Mouse (Mus musculus) embryonic facial prominence, embryonic 12.5 days (tissue): ENCODE data around the gene Mgmt. TPM values are rescaled to one million over a fixed set of nuclear protein-coding genes. Genes with fewer than 3 reads are reported as not detected.
A peak's percentile ranks its signal among the peaks of the same experiment; 100 is the strongest.

Experiments used
- ATAC-seq: fragments of 200-750 bp; cut with Nextera tagmentation; 2 replicates; pipeline ENCODE4 v1.8.0; 2017; ENCODE audit not compliant: insufficient number of reproducible peaks, insufficient read depth, low FRiP score, low TSS enrichment
- H3K27ac ChIP-seq: fragments of 300-500 bp; sonication (generic); 2 replicates; pipeline ENCODE4 v1.5.1; 2016; ENCODE audit warnings: mild to moderate bottlenecking
- H3K27me3 ChIP-seq: fragments of 300-500 bp; sonication (generic); 2 replicates; pipeline ENCODE4 v1.6.1; 2016; ENCODE audit warnings: mild to moderate bottlenecking, moderate library complexity
- H3K36me3 ChIP-seq: fragments of 300-500 bp; sonication (generic); 2 replicates; pipeline ENCODE4 v1.6.1; 2016; ENCODE audit warnings: mild to moderate bottlenecking
- H3K4me1 ChIP-seq: fragments of 300-500 bp; sonication (generic); 2 replicates; pipeline ENCODE4 v1.6.1; 2016
- H3K4me2 ChIP-seq: fragments of 300-500 bp; sonication (generic); replicated peaks from 2 replicates; pipeline ENCODE4 v1.6.1; 2016; ENCODE audit warnings: mild to moderate bottlenecking, moderate library complexity
- H3K4me3 ChIP-seq: fragments of 300-500 bp; sonication (generic); 2 replicates; pipeline ENCODE4 v1.5.1; 2016; ENCODE audit warnings: mild to moderate bottlenecking
- H3K9ac ChIP-seq: fragments of 300-500 bp; sonication (generic); 2 replicates; pipeline ENCODE4 v1.6.1; 2016; ENCODE audit warnings: mild to moderate bottlenecking, moderate library complexity
- H3K9me3 ChIP-seq: fragments of 300-500 bp; sonication (generic); 2 replicates; pipeline ENCODE4 v1.6.1; 2016; ENCODE audit warnings: mild to moderate bottlenecking, moderate library complexity
- WGBS: fragments of 180-500 bp; shearing (Covaris S2); methylation state at CpG from one replicate; pipeline ENCODE4 v1.1.7; 2016; 5-methylcytosine and 5-hydroxymethylcytosine counted together
- polyA plus RNA-seq: library from polyadenylated mRNA; unstranded; fragments of >200 nt; fragmentation: Nextera tagmentation; extraction: Ambion mirVana; gene quantifications from 2 replicates; pipeline ENCODE4 v1.2.1, GENCODE M21; 2016

Mgmt gene
- polyA plus RNA-seq = 5.9 and 6.3 TPM in 2 replicates

GRCm38 (mm10) chr7:136894106-136894986 lies at the start of gene Mgmt:
TSS of gene Mgmt (plus strand) at chr7:136894614.
- H3K4me2 ChIP-seq = peak within 1 kb of the TSS; percentile 49

DNA sequence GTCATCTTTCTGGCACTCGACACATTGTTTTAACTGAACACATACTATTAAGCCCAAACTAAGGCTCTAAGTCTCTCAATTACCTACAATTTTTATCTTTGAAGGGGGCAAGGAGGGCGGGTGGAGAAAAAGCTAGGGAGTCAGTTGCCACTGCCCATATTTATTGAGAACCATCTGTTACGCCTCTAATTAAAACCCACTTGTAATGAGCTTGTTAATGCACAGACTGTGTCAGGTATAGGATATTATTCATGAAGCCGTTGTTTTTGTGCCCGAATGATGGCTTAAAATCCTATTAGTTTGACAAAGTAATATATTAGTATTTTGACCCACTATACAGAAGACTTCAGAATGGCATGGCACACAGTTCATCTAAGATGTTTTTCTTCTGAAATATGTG lies 49.6 kb upstream of the Mgmt start:
- Histone ChIP-seq H3K27ac (no peak overlapping the region), H3K4me3 (no peak overlapping the region), H3K4me2 (no peak overlapping the region), H3K9ac (no peak overlapping the region), H3K27me3 (no peaks in the 10 kb centered on the region), H3K4me1 (peaks cover 11% of the 10 kb centered on the region; the same call in 1 of the 2 replicates), H3K9me3 (no peaks in the 10 kb centered on the region), H3K36me3 (no peaks in the 10 kb centered on the region)
- no peak for ATAC-seq
- WGBS = 74% methylated on average over 5 of the region's 5 CpGs

More at GRCm38 (mm10) chr7:136894106-136894986, at the start of gene Mgmt:
- H3K4me3 ChIP-seq = peak within 1 kb of the TSS; percentile 29
- 0 out of 2 replicates have a peak, but pooled peaks cover 5% of the 10 kb centered on the region for H3K4me1 ChIP-seq
- H3K9ac ChIP-seq = peak within 1 kb of the TSS; percentile 35; the same call in 1 of the 2 replicates
- H3K27me3 ChIP-seq = no peaks in the 10 kb centered on the region
- ATAC-seq = peak; percentile 96
- WGBS = 10% methylated on average over 33 of the region's 33 CpGs
- H3K36me3 ChIP-seq = no peaks in the 10 kb centered on the region
- H3K9me3 ChIP-seq = no peaks in the 10 kb centered on the region
- H3K27ac ChIP-seq = 0 out of 2 replicates have a peak within 1 kb of the TSS, but pooled peaks have one; percentile 0

- no peaks in the 10 kb centered on the region for H3K27me3 ChIP-seq
Observed at GRCm38 (mm10) chr7:136845321-136845720, 49.1 kb upstream of the Mgmt start.

GRCm38 (mm10) chr7:136846086-136846620 lies 48.3 kb upstream of the Mgmt start:
- Histone ChIP-seq H3K27ac (no peak overlapping the region), H3K9me3 (no peaks in the 10 kb centered on the region), H3K4me1 (peaks cover 11% of the 10 kb centered on the region; the same call in 1 of the 2 replicates), H3K4me3 (no peak overlapping the region), H3K9ac (no peak overlapping the region), H3K36me3 (no peaks in the 10 kb centered on the region), H3K27me3 (no peaks in the 10 kb centered on the region), H3K4me2 (no peak overlapping the region)
- 43% methylated on average over 10 of the region's 10 CpGs for WGBS
- ATAC-seq = no peak

More at GRCm38 (mm10) chr7:136845321-136845720, 49.1 kb upstream of the Mgmt start:
- no peak overlapping the region for H3K9ac ChIP-seq
- no peak for ATAC-seq
- H3K9me3 ChIP-seq = no peaks in the 10 kb centered on the region
- 36% methylated on average over 9 of the region's 9 CpGs for WGBS
- no peaks in the 10 kb centered on the region for H3K36me3 ChIP-seq
- no peak overlapping the region for H3K4me2 ChIP-seq
- H3K27ac ChIP-seq = no peak overlapping the region
- no peak overlapping the region for H3K4me3 ChIP-seq
- H3K4me1 ChIP-seq = peaks cover 11% of the 10 kb centered on the region; the same call in 1 of the 2 replicates

DNA sequence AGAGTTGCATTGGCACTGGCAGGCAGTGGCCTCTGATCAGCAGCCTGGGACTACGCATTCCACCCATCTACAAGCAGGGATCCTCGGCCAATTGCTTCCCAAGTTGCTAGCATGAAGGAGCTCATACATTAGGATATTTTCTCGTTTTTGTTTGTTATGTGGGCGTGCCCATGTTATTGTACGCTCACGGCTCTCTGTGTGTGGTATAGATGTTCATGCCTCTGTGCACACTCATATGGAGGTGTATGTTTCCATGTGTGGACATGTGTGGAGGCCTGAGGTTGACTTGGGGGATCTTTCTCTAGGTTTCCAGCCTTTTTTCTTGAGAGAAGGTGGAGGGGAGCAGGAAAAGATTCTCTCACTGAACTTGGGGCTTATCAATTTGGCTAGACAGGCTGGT lies 46.8 kb upstream of the Mgmt start:
- Histone ChIP-seq H3K4me1 (peaks cover 6% of the 10 kb centered on the region; the same call in 1 of the 2 replicates), H3K27me3 (no peaks in the 10 kb centered on the region), H3K4me2 (no peak overlapping the region), H3K9ac (no peak overlapping the region), H3K36me3 (no peaks in the 10 kb centered on the region), H3K9me3 (no peaks in the 10 kb centered on the region), H3K27ac (no peak overlapping the region), H3K4me3 (no peak overlapping the region)
- ATAC-seq = no peak
- 89% methylated on average over 6 of the region's 6 CpGs for WGBS

- no peak for ATAC-seq
- Histone ChIP-seq H3K4me3 (no peak overlapping the region), H3K4me2 (no peak overlapping the region), H3K4me1 (peaks cover 6% of the 10 kb centered on the region; the same call in 1 of the 2 replicates), H3K27me3 (no peaks in the 10 kb centered on the region), H3K9ac (no peak overlapping the region), H3K9me3 (no peaks in the 10 kb centered on the region), H3K36me3 (no peaks in the 10 kb centered on the region), H3K27ac (no peak overlapping the region)
- WGBS = 85% methylated on average over 8 of the region's 8 CpGs
Observed at GRCm38 (mm10) chr7:136848761-136849160, 45.7 kb upstream of the Mgmt start.

- Histone ChIP-seq H3K4me2 (no peak overlapping the region), H3K9me3 (no peaks in the 10 kb centered on the region), H3K27ac (no peak overlapping the region), H3K4me1 (peaks cover 6% of the 10 kb centered on the region; the same call in 1 of the 2 replicates), H3K36me3 (no peaks in the 10 kb centered on the region), H3K27me3 (no peaks in the 10 kb centered on the region), H3K4me3 (no peak overlapping the region), H3K9ac (no peak overlapping the region)
- WGBS = 94% methylated on average over 3 of the region's 3 CpGs
- no peak for ATAC-seq
Observed at GRCm38 (mm10) chr7:136849811-136850210, 44.6 kb upstream of the Mgmt start.

- Histone ChIP-seq H3K9me3 (no peaks in the 10 kb centered on the region), H3K4me3 (no peak overlapping the region), H3K27ac (no peak overlapping the region), H3K36me3 (no peaks in the 10 kb centered on the region), H3K27me3 (no peaks in the 10 kb centered on the region), H3K4me1 (peaks cover 6% of the 10 kb centered on the region; the same call in 1 of the 2 replicates), H3K4me2 (no peak overlapping the region), H3K9ac (no peak overlapping the region)
- no peak for ATAC-seq
- 59% methylated on average over 5 of the region's 5 CpGs for WGBS
Observed at GRCm38 (mm10) chr7:136850339-136850738, 44.1 kb upstream of the Mgmt start.

GRCm38 (mm10) chr7:136851946-136852345 lies 42.5 kb upstream of the Mgmt start:
- no peaks in the 10 kb centered on the region for H3K4me1 ChIP-seq
- WGBS = 71% methylated on average over 8 of the region's 8 CpGs

DNA sequence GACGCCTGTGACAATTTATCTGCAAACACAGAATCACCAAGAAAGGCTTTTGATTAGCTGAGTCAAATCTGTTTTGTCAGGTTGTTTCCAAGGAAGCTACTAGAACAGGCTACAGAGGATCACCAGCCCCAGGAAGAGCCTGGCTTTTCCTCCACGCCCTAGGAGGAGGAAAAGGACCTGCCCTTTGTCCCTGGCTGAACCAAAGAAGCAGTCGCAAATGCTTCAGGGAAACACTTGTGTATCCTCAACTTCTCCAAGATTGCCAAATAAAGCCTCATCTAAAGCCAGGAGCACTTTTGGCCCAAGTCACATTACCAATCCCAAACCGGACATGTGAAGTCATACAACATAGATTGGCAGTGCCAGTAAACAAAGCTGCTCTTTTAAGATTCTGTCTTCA lies 41.7 kb upstream of the Mgmt start:
- no peak overlapping the region for H3K4me2 ChIP-seq
- H3K4me3 ChIP-seq = no peak overlapping the region
- ATAC-seq = no peak
- no peak overlapping the region for H3K9ac ChIP-seq
- 63% methylated on average over 4 of the region's 4 CpGs for WGBS
- no peak overlapping the region for H3K27ac ChIP-seq
- no peaks in the 10 kb centered on the region for H3K36me3 ChIP-seq
- no peaks in the 10 kb centered on the region for H3K9me3 ChIP-seq
- H3K27me3 ChIP-seq = no peaks in the 10 kb centered on the region
- H3K4me1 ChIP-seq = no peaks in the 10 kb centered on the region

More at GRCm38 (mm10) chr7:136851946-136852345, 42.5 kb upstream of the Mgmt start:
- Histone ChIP-seq H3K36me3 (no peaks in the 10 kb centered on the region), H3K4me2 (no peak overlapping the region), H3K9ac (no peak overlapping the region), H3K27me3 (no peaks in the 10 kb centered on the region), H3K27ac (no peak overlapping the region), H3K9me3 (no peaks in the 10 kb centered on the region), H3K4me3 (no peak overlapping the region)
- ATAC-seq = no peak

GRCm38 (mm10) chr7:136864677-136865463 lies 29.5 kb upstream of the Mgmt start:
- ATAC-seq = peak; percentile 15; the same call in 1 of the 2 replicates
- Histone ChIP-seq H3K36me3 (no peaks in the 10 kb centered on the region), H3K27me3 (no peaks in the 10 kb centered on the region; the same call in 1 of the 2 replicates), H3K4me1 (peaks cover 8% of the 10 kb centered on the region), H3K27ac (no peak overlapping the region), H3K9ac (no peak overlapping the region), H3K4me3 (no peak overlapping the region), H3K9me3 (no peaks in the 10 kb centered on the region), H3K4me2 (no peak overlapping the region)
- 27% methylated on average over 7 of the region's 7 CpGs for WGBS
